Mouse (Mus musculus) hindbrain, embryonic 10.5 days (tissue): ENCODE measurements around the gene Myo15b. TPM values are rescaled to one million over a fixed set of nuclear protein-coding genes. Genes with fewer than 3 reads are reported as not detected.
A peak's percentile ranks its signal among the peaks of the same experiment; 100 is the strongest.

Source experiments
- DNase-seq: peaks from one replicate; pipeline ENCODE4 v3.0.0-alpha.2; 2017; ENCODE audit warnings: low spot score
- H3K27ac ChIP-seq: fragments of 300-500 bp; sonication (generic); 2 replicates; pipeline ENCODE4 v1.5.1; 2016; ENCODE audit warnings: mild to moderate bottlenecking, moderate library complexity
- H3K27me3 ChIP-seq: fragments of 300-500 bp; sonication (generic); 2 replicates; pipeline ENCODE4 v1.6.1; 2016; ENCODE audit warnings: mild to moderate bottlenecking; ENCODE audit not compliant: poor library complexity, insufficient read depth, severe bottlenecking
- H3K36me3 ChIP-seq: fragments of 300-500 bp; sonication (generic); 2 replicates; pipeline ENCODE4 v1.6.1; 2016; ENCODE audit warnings: mild to moderate bottlenecking, moderate library complexity
- H3K4me1 ChIP-seq: fragments of 300-500 bp; sonication (generic); replicated peaks from 2 replicates; pipeline ENCODE4 v1.6.1; 2016; ENCODE audit warnings: mild to moderate bottlenecking
- H3K4me3 ChIP-seq: fragments of 300-500 bp; sonication (generic); 2 replicates; pipeline ENCODE4 v1.5.1; 2016; ENCODE audit warnings: mild to moderate bottlenecking, moderate library complexity
- H3K9me3 ChIP-seq: fragments of 300-500 bp; sonication (generic); 2 replicates; pipeline ENCODE4 v1.6.1; 2016; ENCODE audit warnings: mild to moderate bottlenecking, moderate library complexity
- WGBS: fragments of 180-500 bp; shearing (Covaris S2); methylation state at CpG from one replicate; pipeline ENCODE4 v1.1.7; 2016; 5-methylcytosine and 5-hydroxymethylcytosine counted together
- polyA plus RNA-seq: library from polyadenylated mRNA; unstranded; fragments of >200 nt; fragmentation: Nextera tagmentation; extraction: Ambion mirVana; gene quantifications from 2 replicates; pipeline ENCODE4 v1.2.1, GENCODE M21; 2016

Myo15b gene
- polyA plus RNA-seq, 1 experiment from 2014 or later: 0.21 TPM

DNA sequence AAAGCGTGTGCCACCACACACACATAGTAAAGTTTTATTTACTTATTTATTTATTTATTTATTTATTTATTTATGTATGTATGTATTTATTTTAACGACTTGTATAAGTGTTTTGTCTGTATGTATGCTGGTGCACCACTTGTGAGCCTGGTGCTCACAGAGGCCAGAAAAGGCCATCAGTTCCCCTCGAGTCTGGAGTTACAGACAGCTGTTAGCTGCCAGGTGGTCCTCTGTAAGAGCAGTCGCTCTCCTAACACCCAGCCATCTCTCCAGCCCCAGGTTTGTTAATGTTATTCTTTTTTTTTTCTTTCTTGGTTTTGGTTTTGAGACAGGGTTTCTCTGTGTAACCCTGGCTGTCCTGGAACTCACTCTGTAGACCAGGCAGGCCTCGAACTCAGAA, 60.4 kb downstream of the Myo15b start:
- DNase-seq: no peak
- Histone ChIP-seq H3K4me3 (no peak overlapping the region), H3K27ac (no peak overlapping the region), H3K36me3 (peaks cover 74% of the 10 kb centered on the region), H3K27me3 (no peaks in the 10 kb centered on the region), H3K4me1 (no peaks in the 10 kb centered on the region), H3K9me3 (no peaks in the 10 kb centered on the region)
- WGBS: 91% methylated on average over 5 of the region's 5 CpGs

DNA sequence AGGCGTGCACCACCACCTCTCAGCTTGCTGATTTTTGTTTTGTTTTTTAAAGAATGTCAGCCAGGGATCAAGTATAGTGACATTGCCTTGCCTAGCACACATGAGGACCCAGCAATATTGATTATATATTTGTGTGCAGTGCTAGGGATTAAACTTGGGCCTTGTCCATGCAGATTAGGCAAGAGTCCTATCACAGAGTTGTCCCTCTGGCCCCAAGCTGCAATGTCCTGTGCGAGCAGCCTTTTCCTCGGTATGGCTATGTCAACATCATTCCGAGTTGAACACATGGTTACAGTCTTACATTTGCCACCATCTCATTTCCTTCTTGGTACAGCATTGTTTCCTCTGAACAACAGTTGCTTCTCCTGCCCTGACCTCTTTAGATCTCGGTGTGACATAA, 60.9 kb downstream of the Myo15b start:
- H3K4me3 ChIP-seq: no peak overlapping the region
- no peak for DNase-seq
- 94% methylated on average over 5 of the region's 5 CpGs for WGBS
- H3K36me3 ChIP-seq: peaks cover 75% of the 10 kb centered on the region
- H3K27me3 ChIP-seq: no peaks in the 10 kb centered on the region
- no peaks in the 10 kb centered on the region for H3K4me1 ChIP-seq
- no peak overlapping the region for H3K27ac ChIP-seq
- H3K9me3 ChIP-seq: no peaks in the 10 kb centered on the region

- no peak for DNase-seq
- WGBS: 52% methylated on average over 6 of the region's 6 CpGs
These were observed 62.1 kb downstream of the Myo15b start for GRCm38 (mm10) chr11:115920110-115920818.

DNA sequence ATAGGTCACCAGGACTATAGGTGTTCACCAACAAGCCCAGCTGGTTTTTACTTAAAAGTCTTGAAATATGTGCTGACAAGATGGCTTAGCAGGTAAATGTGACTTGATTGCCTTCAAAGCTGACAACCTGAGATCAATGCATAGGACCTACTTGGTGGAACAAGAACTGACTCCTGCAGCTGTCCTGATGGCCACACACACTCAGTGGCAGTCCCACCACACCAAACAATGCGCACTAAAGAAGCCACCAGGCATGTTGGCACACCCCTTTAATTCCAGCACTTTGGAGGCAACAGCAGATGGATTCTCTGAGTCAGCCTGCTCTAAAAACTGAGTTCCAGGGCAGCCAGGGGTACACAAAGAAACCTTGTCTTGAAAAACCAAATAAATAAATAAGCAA, 63.8 kb downstream of the Myo15b start:
- WGBS: 91% methylated on average over 1 of the region's 1 CpGs
- DNase-seq: no peak
- Histone ChIP-seq H3K36me3 (peaks cover 66% of the 10 kb centered on the region), H3K4me1 (no peaks in the 10 kb centered on the region), H3K4me3 (no peak overlapping the region), H3K27ac (no peak overlapping the region), H3K27me3 (no peaks in the 10 kb centered on the region), H3K9me3 (no peaks in the 10 kb centered on the region)

More at GRCm38 (mm10) chr11:115920110-115920818, 62.1 kb downstream of the Myo15b start:
- Histone ChIP-seq H3K36me3 (peaks cover 74% of the 10 kb centered on the region), H3K9me3 (no peaks in the 10 kb centered on the region), H3K4me1 (no peaks in the 10 kb centered on the region), H3K27me3 (no peaks in the 10 kb centered on the region), H3K27ac (no peak overlapping the region), H3K4me3 (no peak overlapping the region)

DNA sequence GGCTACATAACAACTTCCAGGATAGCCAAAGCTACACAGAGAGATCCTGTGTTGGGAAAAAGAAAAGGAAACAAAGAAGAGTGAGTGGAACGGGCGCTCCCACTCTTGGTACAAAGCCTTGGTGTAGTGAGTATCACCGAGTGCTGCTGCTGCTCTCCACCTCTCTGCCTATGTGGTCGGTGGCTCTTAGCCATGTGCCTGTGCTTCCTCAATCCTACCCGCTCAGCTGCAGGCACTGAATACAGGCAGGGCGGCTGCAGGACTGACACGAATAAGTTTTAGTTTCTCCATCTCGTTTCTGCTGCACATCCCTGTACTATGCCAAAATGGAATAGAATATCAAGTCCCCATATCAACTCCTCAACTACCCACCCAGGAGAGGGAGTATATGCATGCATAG, 70.8 kb downstream of the Myo15b start:
- H3K4me3 ChIP-seq: no peak overlapping the region
- 94% methylated on average over 8 of the region's 8 CpGs for WGBS
- no peak for DNase-seq
- no peaks in the 10 kb centered on the region for H3K9me3 ChIP-seq
- peaks cover 16% of the 10 kb centered on the region for H3K4me1 ChIP-seq
- H3K27ac ChIP-seq: no peak overlapping the region
- peaks cover 48% of the 10 kb centered on the region for H3K36me3 ChIP-seq
- no peaks in the 10 kb centered on the region for H3K27me3 ChIP-seq

GRCm38 (mm10) chr11:115929818-115930217, 71.6 kb downstream of the Myo15b start:
- H3K4me3 ChIP-seq: no peak overlapping the region
- DNase-seq: no peak
- no peak overlapping the region for H3K27ac ChIP-seq
- H3K27me3 ChIP-seq: no peaks in the 10 kb centered on the region
- H3K9me3 ChIP-seq: no peaks in the 10 kb centered on the region
- whole genome bisulfite sequencing: 74% methylated on average over 3 of the region's 3 CpGs
- H3K36me3 ChIP-seq: peaks cover 43% of the 10 kb centered on the region
- peaks cover 24% of the 10 kb centered on the region for H3K4me1 ChIP-seq

- Histone ChIP-seq H3K4me3 (no peak overlapping the region), H3K27me3 (no peaks in the 10 kb centered on the region), H3K27ac (no peak overlapping the region), H3K9me3 (no peaks in the 10 kb centered on the region), H3K4me1 (peaks cover 28% of the 10 kb centered on the region), H3K36me3 (peaks cover 51% of the 10 kb centered on the region)
- WGBS: 76% methylated on average over 3 of the region's 3 CpGs
- no peak for DNase-seq
These were observed 73.0 kb downstream of the Myo15b start for GRCm38 (mm10) chr11:115931235-115931634.

DNA sequence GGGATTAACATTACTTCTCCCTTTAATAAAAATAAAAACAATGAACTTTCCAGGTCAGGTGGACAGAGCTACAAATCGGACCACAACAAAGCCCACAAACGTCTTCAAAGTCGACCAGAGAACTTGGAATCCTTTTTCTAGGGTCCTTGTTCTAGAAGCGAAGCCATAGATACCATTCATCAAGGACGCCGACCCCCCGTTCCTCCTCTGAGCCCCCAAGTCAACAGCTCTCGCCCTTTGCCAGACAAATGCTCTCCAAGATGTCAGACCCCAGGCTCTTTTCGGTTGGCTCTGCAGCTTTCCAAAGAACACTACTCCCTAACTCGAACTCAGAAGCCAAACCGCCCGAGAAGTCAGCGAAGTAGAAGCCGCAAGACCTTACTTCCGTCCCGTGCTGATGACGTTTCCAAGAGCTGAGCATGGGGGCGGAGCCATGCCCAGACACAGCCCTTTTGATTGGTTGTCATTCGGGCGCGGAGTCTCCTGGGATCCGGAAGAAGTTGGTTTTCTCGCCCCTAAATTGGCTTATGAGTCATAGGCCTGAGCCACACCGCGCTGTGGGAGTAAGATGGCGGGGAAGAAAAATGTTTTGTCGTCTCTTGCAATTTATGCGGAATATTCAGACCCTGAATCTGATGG, 75.0 kb downstream of the Myo15b start, which contains the start of the genes Sap30bp and Recql5:
TSS of gene Sap30bp (plus strand) at position 175 of the 639 bp plus-strand sequence.
TSS of gene Recql5 (minus strand) at position 370 of the 639 bp plus-strand sequence.
- Histone ChIP-seq H3K9me3 (no peaks in the 10 kb centered on the region), H3K27me3 (no peaks in the 10 kb centered on the region), H3K4me3 (peak within 1 kb of the TSS; percentile 79), H3K36me3 (peaks cover 53% of the 10 kb centered on the region), H3K4me1 (peaks cover 28% of the 10 kb centered on the region), H3K27ac (peak within 1 kb of the TSS; percentile 82)
- WGBS: under 1% methylated on average over 28 of the region's 28 CpGs
- DNase-seq: peak; percentile 98

- no peak for DNase-seq
- peak overlapping the region; percentile 79 for H3K4me3 ChIP-seq
- WGBS: under 1% methylated on average over 16 of the region's 16 CpGs
These were observed 75.5 kb downstream of the Myo15b start for GRCm38 (mm10) chr11:115933747-115934110.

GRCm38 (mm10) chr11:115939690-115940329, 81.6 kb downstream of the Myo15b start:
- peak; percentile 53 for DNase-seq
- H3K4me3 ChIP-seq: no peak overlapping the region
- peaks cover 99% of the 10 kb centered on the region for H3K36me3 ChIP-seq
- no peaks in the 10 kb centered on the region for H3K9me3 ChIP-seq
- no peak overlapping the region for H3K27ac ChIP-seq
- no peaks in the 10 kb centered on the region for H3K27me3 ChIP-seq
- 44% methylated on average over 6 of the region's 6 CpGs for WGBS
- H3K4me1 ChIP-seq: peaks cover 3% of the 10 kb centered on the region

More at GRCm38 (mm10) chr11:115933747-115934110, 75.5 kb downstream of the Myo15b start:
- Histone ChIP-seq H3K27ac (peak overlapping the region; percentile 82), H3K4me1 (peaks cover 28% of the 10 kb centered on the region), H3K27me3 (no peaks in the 10 kb centered on the region), H3K36me3 (peaks cover 53% of the 10 kb centered on the region), H3K9me3 (no peaks in the 10 kb centered on the region)

GRCm38 (mm10) chr11:115941980-115942379, 83.8 kb downstream of the Myo15b start:
- no peaks in the 10 kb centered on the region for H3K4me1 ChIP-seq
- peaks cover 99% of the 10 kb centered on the region for H3K36me3 ChIP-seq
- 86% methylated on average over 7 of the region's 7 CpGs for WGBS
- no peak for DNase-seq
- no peaks in the 10 kb centered on the region for H3K27me3 ChIP-seq
- H3K27ac ChIP-seq: no peak overlapping the region
- no peaks in the 10 kb centered on the region for H3K9me3 ChIP-seq
- no peak overlapping the region for H3K4me3 ChIP-seq
